Mouse (Mus musculus): ENCODE measurements at regions not wholly inside any gene's neighbourhood (a gene's known extent, or its start where the extent isn't known, plus 50 kb on each side); places are given as distances from the start of the nearest gene placed in this dataset.

GRCm38 (mm10) chr8:10807040-10807439 is 201.2 kb downstream of the Irs2 start:
- TF ChIP-seq EP300 (IDR thresholded peaks at IDR 0.05; ENCODE audit: low read depth) (no peak), CTCF (IDR thresholded peaks at IDR 0.05; ENCODE audit: low read depth) (no peak)
